Mouse (Mus musculus) CH12.LX (cell line): ENCODE data around the gene Timp2. TPM values are rescaled to one million over a fixed set of nuclear protein-coding genes. Genes with fewer than 3 reads are reported as not detected.

ENCODE experiments used
- DNase-seq: peaks from one replicate; pipeline ENCODE4 v3.0.0-alpha.2; 2013; ENCODE audit errors: extremely low read depth
- H3K27ac ChIP-seq: 2 replicates; pipeline ENCODE4 v1.5.1; 2012; ENCODE audit warnings: low read depth, mild to moderate bottlenecking, control low read depth, moderate library complexity; ENCODE audit not compliant: insufficient read depth
- H3K27me3 ChIP-seq: replicated peaks from 2 replicates; pipeline ENCODE3; 2012; ENCODE audit warnings: inconsistent platforms
- H3K36me3 ChIP-seq, 2 experiments: replicated peaks in 1 of 2; 2 replicates each; pipeline versions ENCODE3 to v1.6.1; 2012; ENCODE audit warnings: inconsistent platforms in 1 of 2, low read length in 1 of 2, mild to moderate bottlenecking in 1 of 2, mixed read lengths in 1 of 2, moderate library complexity in 1 of 2; ENCODE audit not compliant: control insufficient read depth in 1 of 2, insufficient read depth in 1 of 2
- H3K4me1 ChIP-seq, 2 experiments: 2 replicates each; pipeline ENCODE4 v1.6.1; 2012; ENCODE audit warnings: inconsistent platforms in 1 of 2, moderate library complexity in 1 of 2; ENCODE audit not compliant: insufficient read depth in 2 of 2, control insufficient read depth in 1 of 2
- H3K4me2 ChIP-seq: 2 replicates; pipeline ENCODE4 v1.6.1; 2012; ENCODE audit warnings: low read depth, mild to moderate bottlenecking, control low read depth; ENCODE audit not compliant: poor library complexity, insufficient read depth, severe bottlenecking
- H3K4me3 ChIP-seq, 3 experiments: fragments of 150-350 bp in 1 of 3; sonication (generic) in 1 of 3; replicated peaks in 1 of 3; 2 replicates each; pipeline versions ENCODE3 to v1.5.1; 2011 to 2012; ENCODE audit warnings: low read depth in 2 of 3, low read length in 2 of 3, mild to moderate bottlenecking in 2 of 3, moderate library complexity in 2 of 3, control low read depth in 1 of 3, improper control_type of control experiment in 1 of 3, inconsistent platforms in 1 of 3, mixed read lengths in 1 of 3; ENCODE audit not compliant: poor library complexity in 1 of 3
- H3K79me2 ChIP-seq: replicated peaks from 2 replicates; pipeline ENCODE4 v1.6.1; 2012; ENCODE audit warnings: mild to moderate bottlenecking, moderate library complexity; ENCODE audit not compliant: control insufficient read depth, poor library complexity, insufficient read depth, severe bottlenecking; ENCODE audit errors: extremely low read depth
- H3K9ac ChIP-seq: 2 replicates; pipeline ENCODE4 v1.6.1; 2012; ENCODE audit warnings: low read depth, mild to moderate bottlenecking, control low read depth, moderate library complexity; ENCODE audit not compliant: insufficient read depth
- H3K9me3 ChIP-seq: replicated peaks from 2 replicates; pipeline ENCODE3; 2012; ENCODE audit warnings: low read length, inconsistent platforms, mixed read lengths
- BHLHE40 ChIP-seq: IDR thresholded peaks from 2 replicates; pipeline ENCODE4 v1.6.1; 2011; ENCODE audit warnings: mild to moderate bottlenecking, low read depth, low read length, improper control_type of control experiment
- CHD2 ChIP-seq: IDR thresholded peaks from 2 replicates; pipeline ENCODE4 v1.6.1; 2011; ENCODE audit warnings: low read length, improper control_type of control experiment
- CTCF ChIP-seq, 2 experiments: IDR thresholded peaks in 1 of 2; conservative IDR thresholded peaks in 1 of 2; 2 replicates each; pipeline ENCODE4 v1.5.1; 2011 to 2012; ENCODE audit warnings: low read depth in 2 of 2, low read length in 2 of 2, improper control_type of control experiment in 1 of 2, inconsistent platforms in 1 of 2, mild to moderate bottlenecking in 1 of 2, moderate library complexity in 1 of 2
- ELF1 ChIP-seq: IDR thresholded peaks from 2 replicates; pipeline ENCODE4 v1.6.1; 2014; ENCODE audit warnings: low read depth, mild to moderate bottlenecking, inconsistent platforms, low read length, improper control_type of control experiment
- ETS1 ChIP-seq: conservative IDR thresholded peaks from 2 replicates; pipeline ENCODE4 v1.6.1; 2012; ENCODE audit warnings: low read depth, mild to moderate bottlenecking, inconsistent platforms, low read length, improper control_type of control experiment, moderate library complexity
- IRF4 ChIP-seq: IDR thresholded peaks from 2 replicates; pipeline ENCODE4 v1.6.1; 2014; ENCODE audit warnings: low read depth, mild to moderate bottlenecking, inconsistent platforms, low read length, improper control_type of control experiment
- MAX ChIP-seq: IDR thresholded peaks from 2 replicates; pipeline ENCODE4 v1.6.1; 2011; ENCODE audit warnings: low read length, improper control_type of control experiment
- MXI1 ChIP-seq: IDR thresholded peaks from 2 replicates; pipeline ENCODE4 v1.6.1; 2011; ENCODE audit warnings: mild to moderate bottlenecking, low read depth, low read length, improper control_type of control experiment
- MYC ChIP-seq: IDR thresholded peaks from 2 replicates; pipeline ENCODE4 v1.6.1; 2011; ENCODE audit warnings: low read depth, mild to moderate bottlenecking, improper control_type of control experiment, low read length
- NELFE ChIP-seq: IDR thresholded peaks from 2 replicates; pipeline ENCODE4 v1.6.1; 2011; ENCODE audit warnings: low read depth, low read length, improper control_type of control experiment
- RAD21 ChIP-seq: IDR thresholded peaks from 2 replicates; pipeline ENCODE4 v1.6.1; 2011; ENCODE audit warnings: low read depth, mild to moderate bottlenecking, low read length, improper control_type of control experiment, moderate library complexity
- SMC3 ChIP-seq: IDR thresholded peaks from 2 replicates; pipeline ENCODE4 v1.6.1; 2011; ENCODE audit warnings: low read depth, low read length, improper control_type of control experiment
- TCF12 ChIP-seq: IDR thresholded peaks from 2 replicates; pipeline ENCODE4 v1.6.1; 2014; ENCODE audit warnings: low read depth, mild to moderate bottlenecking, inconsistent platforms, low read length, improper control_type of control experiment
- UBTF ChIP-seq: IDR thresholded peaks from 2 replicates; pipeline ENCODE4 v1.6.1; 2012; ENCODE audit warnings: low read depth, mild to moderate bottlenecking, inconsistent platforms, low read length, improper control_type of control experiment, moderate library complexity
- USF1 ChIP-seq: IDR thresholded peaks from 2 replicates; pipeline ENCODE4 v1.6.1; 2014; ENCODE audit warnings: low read depth, mild to moderate bottlenecking, inconsistent platforms, low read length, improper control_type of control experiment
- USF2 ChIP-seq: conservative IDR thresholded peaks from 2 replicates; pipeline ENCODE4 v1.6.1; 2011; ENCODE audit warnings: low read depth, low read length, improper control_type of control experiment
- ZC3H11A ChIP-seq: IDR thresholded peaks from 2 replicates; pipeline ENCODE4 v1.6.1; 2012; ENCODE audit warnings: low read depth, mild to moderate bottlenecking, inconsistent platforms, low read length, improper control_type of control experiment
- ZNF384 ChIP-seq: IDR thresholded peaks from 2 replicates; pipeline ENCODE4 v1.6.1; 2012; ENCODE audit warnings: low read depth, low read length, improper control_type of control experiment, inconsistent platforms
- dilution Hi-C: fragments of 300-500 bp; cut with MboI; formaldehyde crosslinking; loops from 2 replicates; pipeline ENCODE4 v1.14.3; 2020; ENCODE audit warnings: low sequenced_read_pairs; ENCODE audit not compliant: extremely low pct_unique_long_range_greater_than_20kb, extremely low pct_ligation_motif_present
- in situ Hi-C: fragments of 300-500 bp; cut with MboI; formaldehyde crosslinking; loops from 3 replicates; pipeline ENCODE4 v1.14.3; 2019; ENCODE audit warnings: low sequenced_read_pairs, low pct_ligation_motif_present, low pct_unique_long_range_greater_than_20kb, mixed read lengths
- polyA plus RNA-seq: library from polyadenylated mRNA; unstranded; fragments of >175 nt; gene quantifications from 2 replicates; pipeline ENCODE4 v1.2.1, GENCODE M21; 2012; ENCODE audit warnings: low read depth; ENCODE audit not compliant: insufficient read length
- total RNA-seq, 2 experiments: library from RNA; depleted of rRNA; stranded (reverse); fragments of 300-350 nt in 1 of 2; fragments of >200 nt in 1 of 2; gene quantifications; 2 replicates each; pipeline ENCODE4 v1.2.3; 2012 to 2014

The Timp2 gene
- total and polyA plus RNA-seq, 3 experiments = 0.34 TPM; not detected in 2

DNA sequence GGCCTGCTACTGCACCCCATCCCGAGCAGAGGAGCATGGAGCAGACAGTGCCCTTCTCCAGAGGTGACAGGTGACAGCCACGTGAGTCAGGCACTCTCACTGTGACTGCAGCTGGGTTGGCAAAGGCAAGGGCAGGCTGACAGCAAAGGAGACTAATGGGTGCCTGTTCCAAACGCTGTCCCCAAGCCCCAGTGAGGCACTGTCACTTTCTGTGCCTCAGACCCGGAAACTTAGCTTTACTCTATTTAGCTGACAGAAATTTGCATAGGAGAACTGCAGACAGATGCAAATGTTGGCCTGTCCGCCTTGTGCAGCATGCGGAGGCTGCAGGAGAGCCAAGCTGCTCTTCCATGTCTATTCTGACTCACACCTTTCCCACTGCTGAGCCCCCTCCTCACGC lies 79.2 kb downstream of the Timp2 start (continued):
- no peak for TF ChIP-seq ZNF384
- TF ChIP-seq ELF1 = peak; percentile 85
- TF ChIP-seq NELFE = no peak
- TF ChIP-seq MYC = peak; percentile 84
- 0 out of 2 replicates have a peak, but pooled peaks have one; percentile 58 for TF ChIP-seq TCF12

DNA sequence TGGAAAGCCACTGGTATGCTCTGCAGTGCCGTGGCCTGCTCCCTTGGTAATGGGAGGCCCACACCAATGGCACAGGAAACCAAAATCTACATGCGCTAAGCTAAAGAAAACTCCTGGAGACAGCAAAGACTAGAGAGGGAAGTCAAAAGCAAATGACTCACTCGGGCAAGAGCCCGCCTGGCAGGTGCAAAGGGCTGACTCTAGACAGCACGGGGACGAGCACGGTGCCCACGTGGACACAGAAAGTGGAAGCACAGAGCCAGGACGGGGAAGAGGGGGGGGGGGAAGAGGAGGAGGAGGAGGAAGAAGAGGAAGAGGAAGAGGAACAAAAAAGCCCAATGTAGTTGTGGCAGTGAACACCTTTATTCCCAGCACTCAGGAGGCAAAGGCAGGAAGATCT lies 80.4 kb downstream of the Timp2 start:
- Histone ChIP-seq H3K27ac (no peak overlapping the region), H3K4me3 (no peak overlapping the region), H3K79me2 (no peaks in the 10 kb centered on the region; the same call in 1 of the 2 replicates), H3K9ac (no peak overlapping the region), H3K36me3 (peaks cover 87 to 96% of the 10 kb centered on the region in 2 experiments), H3K9me3 (no peaks in the 10 kb centered on the region), H3K4me2 (no peak overlapping the region), H3K4me1 (peaks cover 26 to 48% of the 10 kb centered on the region in 2 experiments), H3K27me3 (no peaks in the 10 kb centered on the region)
- TF ChIP-seq MXI1 = peak; percentile 59; the same call in 1 of the 2 replicates
- TF ChIP-seq UBTF = no peak
- TF ChIP-seq CHD2 = no peak
- no peak for TF ChIP-seq USF2
- TF ChIP-seq RAD21 = no peak
- peak; percentile 67 for TF ChIP-seq ETS1
- 0 out of 2 replicates have a peak, but pooled peaks have one; percentile 10 for TF ChIP-seq TCF12
- peak; percentile 81 for TF ChIP-seq BHLHE40
- TF ChIP-seq MYC = 0 out of 2 replicates have a peak, but pooled peaks have one; percentile 34
- no peak for TF ChIP-seq ZC3H11A
- TF ChIP-seq MAX = peak; percentile 51; the same call in 1 of the 2 replicates
- TF ChIP-seq USF1 = peak; percentile 19
- in situ Hi-C loops (no loop called here), dilution Hi-C loops (no loop called here)
- peak; percentile 79 for DNase-seq

DNA sequence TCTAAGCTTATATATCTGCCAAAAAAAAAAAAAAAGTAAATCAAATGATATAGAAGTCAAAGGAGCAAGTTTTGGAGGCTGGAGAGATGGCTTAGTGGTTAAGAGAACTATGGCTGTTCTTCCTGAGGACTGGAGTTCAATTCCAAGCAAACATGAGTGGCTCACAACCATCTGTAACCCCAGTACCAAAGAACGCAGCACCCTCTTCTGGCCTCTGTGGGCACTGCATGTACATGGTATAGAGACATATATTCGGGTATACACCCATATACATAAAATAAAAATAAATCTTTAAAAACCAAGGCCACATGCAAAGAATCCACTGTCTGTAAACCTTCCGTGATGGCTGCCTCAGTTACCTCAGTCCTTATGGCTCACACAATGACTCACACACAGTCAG lies 85.7 kb downstream of the Timp2 start:
- no peak for DNase-seq

More for the DNA sequence above, 85.7 kb downstream of the Timp2 start:
- H3K27me3 ChIP-seq = no peaks in the 10 kb centered on the region
- H3K4me3 ChIP-seq = no peak overlapping the region
- H3K9ac ChIP-seq = no peak overlapping the region
- H3K4me1 ChIP-seq = peaks cover 0 to 7% of the 10 kb centered on the region in 2 experiments; a peak in 2 of 4 replicates
- no peaks in the 10 kb centered on the region for H3K79me2 ChIP-seq
- TF ChIP-seq IRF4 (no peak), RAD21 (peak; percentile 42), SMC3 (peak; percentile 27; the same call in 1 of the 2 replicates), CTCF (conservative IDR thresholded peaks at IDR 0.05 in 1 of 2, IDR thresholded peaks at IDR 0.05 in 1 of 2; ENCODE audit: low read depth in 2 of 2, low read length in 2 of 2) (peak; percentile 44 to 56; a peak in 3 of 4 replicates)
- TF ChIP-seq, all 38 proteins: peak for 3
- H3K27ac ChIP-seq = no peak overlapping the region
- no peaks in the 10 kb centered on the region for H3K9me3 ChIP-seq
- no peak overlapping the region for H3K4me2 ChIP-seq
- in situ Hi-C loops = no loop called here
- dilution Hi-C loops = no loop called here
- peaks cover 87 to 96% of the 10 kb centered on the region in 2 experiments for H3K36me3 ChIP-seq
